Mouse (Mus musculus): ENCODE data around the gene Spp2.
"Not testable (repeated sequence)": the region's sequence is repeated elsewhere in the genome, so short reads cannot be mapped to it uniquely, and the experiment has no call there.

Gene Spp2

DNA sequence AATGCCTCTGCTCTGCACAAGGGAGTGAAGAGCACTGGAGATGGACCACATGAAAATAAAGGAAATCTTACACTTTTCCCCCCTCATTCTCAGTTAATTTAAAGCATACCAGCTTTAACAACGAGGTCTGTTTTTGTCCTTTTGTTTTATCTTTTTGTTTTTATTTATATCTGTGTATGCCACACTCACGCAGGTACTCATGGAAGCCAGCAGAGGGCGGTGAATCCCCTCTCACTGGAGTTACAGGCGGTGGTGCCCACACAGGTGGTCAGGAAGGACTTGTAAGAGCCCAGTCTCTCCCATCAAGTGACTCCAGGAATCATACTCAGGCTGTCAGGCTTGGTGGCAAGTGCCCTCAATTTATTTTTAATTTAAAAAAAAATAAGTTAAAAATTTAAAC is 27.3 kb downstream of the Spp2 start:
- no peak for DNase-seq

DNA sequence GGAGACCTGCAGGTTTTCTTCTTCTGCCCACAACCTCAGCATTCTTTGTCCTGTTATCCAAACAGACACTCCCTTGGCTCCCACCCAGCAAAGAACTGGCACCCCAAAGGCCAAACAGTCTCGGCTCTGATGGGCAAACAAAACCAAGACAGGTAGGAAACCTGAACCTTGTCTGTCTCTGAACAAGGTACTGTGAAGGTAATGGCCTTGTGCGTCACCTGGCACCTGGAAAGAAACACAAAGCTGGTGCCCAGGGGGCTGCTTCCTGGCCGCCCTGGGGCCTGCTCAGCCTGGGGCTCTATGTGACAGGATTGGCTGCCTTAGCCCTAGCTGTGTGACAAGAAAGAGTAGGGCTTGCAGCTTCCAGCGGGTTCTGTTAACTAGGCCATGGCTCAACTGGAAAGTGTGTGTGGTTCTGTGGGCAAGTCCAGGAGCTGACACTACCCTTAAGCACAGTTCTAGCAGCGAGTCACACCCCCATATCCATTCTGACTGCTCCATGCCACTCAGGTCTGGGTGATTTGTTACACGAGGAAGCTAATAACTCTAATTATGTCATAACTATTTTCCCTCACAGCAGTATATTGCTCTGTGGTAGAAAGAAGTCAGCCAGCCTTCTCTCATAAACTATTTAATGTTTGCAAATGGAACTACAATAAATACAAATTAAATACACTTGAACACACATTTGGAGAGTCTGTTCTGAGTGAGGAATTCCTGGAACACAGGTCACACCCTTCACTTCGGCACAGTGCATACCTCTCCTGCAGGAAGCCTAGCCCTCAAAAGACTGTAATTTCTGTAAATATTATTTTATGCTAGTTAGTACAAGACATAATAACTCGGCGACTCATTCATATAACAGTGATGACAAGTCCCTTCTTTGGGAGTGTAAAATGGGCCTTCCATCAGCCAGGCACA is 30.7 kb downstream of the Spp2 start:
- peak; percentile 84 to 89 for DNase-seq

DNA sequence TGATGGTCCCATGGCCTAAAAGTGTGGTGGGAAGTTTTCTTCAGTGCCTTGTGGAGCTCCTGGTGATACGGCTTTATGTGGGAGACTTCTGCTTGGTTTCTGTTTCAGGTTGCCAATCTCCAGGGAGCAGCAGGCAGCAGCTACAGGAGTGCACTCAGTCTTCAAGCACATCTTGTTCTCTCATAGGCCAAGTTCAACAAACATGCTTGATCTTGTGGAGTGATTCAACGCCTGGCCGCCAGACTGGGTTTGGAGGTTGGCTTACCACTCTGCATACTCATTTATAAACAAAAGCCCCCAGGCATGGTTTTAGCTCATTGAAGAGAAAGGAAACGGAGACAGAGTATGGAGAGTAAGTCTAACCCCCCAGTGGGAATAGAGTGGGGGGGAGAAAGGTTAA is 36.6 kb downstream of the Spp2 start:
- DNase-seq = peak; percentile 55 to 73

DNA sequence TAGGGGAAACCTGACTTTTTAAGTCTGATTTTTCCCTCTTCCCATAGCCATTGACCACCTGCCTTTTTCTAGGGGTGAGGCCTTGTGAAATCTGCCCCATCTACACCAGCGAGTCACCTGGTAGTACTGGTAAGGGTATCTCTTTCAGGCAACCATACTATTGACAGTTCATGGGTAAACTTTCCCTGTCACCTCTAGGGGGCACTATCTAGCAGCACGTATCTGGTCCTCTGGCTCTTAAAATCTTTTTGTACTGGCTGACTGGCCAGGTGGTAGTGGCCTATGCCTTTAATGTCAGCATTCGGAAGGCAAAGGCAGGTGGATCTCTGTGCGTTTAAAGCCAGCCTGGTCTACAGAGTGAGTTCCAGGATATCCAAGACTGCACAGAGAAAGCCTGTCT is 38.6 kb downstream of the Spp2 start:
- DNase-seq = no peak

DNA sequence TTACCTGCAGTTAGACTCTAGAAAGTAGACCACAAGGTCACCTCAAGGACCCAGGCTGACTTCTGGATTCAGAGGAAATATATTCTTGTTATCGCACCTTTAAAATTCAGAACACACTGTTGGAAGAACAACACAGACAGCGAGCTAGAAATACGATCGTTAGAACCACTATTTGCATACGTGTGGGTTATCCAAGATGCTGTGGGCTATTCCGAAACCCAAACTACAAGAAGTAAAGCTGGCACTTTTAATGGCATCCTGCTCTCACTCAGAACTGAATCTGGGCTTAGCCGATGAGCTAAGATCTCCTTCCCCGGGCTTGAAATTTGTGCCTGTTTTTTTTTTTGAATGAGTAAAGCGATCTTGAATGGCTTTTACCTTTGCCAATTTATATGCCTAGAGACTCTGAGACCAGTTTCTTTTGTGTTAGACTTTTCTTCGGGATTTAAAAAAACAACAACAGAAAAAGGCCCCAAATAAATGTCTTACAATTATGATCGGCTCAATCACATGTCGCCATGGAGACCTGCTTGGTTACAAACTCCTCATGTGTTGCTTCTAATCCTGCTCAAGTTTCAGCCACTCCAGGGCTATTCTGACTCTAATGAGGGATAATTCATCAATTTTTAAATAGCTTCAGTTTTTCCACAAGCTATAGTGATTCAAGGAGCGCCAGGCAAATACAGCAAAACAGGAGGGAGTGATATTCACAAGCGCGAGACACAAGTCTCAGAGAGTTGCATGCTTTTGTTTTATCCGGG is 39.7 kb downstream of the Spp2 start:
- DNase-seq = no peak

DNA sequence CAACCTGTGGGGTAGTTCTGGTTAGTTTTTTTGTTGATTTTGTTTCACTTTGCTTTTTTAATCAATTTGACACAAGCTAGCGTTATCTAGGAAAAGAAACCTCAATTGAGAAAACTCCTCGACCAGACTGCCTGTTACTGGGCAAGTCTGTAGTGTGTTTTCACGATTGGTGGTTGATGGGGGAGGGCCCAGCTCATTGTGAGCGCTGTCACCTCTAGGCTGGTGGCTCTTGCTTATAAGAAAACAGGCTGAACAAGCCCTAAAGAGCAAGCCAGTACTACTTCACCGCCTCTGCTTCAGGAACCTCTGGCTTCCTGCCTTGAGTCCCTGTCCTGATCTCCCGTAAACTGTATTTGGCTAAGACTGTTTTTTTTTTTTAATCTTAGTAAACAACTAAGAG is 40.7 kb downstream of the Spp2 start:
- peak; percentile 54 to 64 for DNase-seq

DNA sequence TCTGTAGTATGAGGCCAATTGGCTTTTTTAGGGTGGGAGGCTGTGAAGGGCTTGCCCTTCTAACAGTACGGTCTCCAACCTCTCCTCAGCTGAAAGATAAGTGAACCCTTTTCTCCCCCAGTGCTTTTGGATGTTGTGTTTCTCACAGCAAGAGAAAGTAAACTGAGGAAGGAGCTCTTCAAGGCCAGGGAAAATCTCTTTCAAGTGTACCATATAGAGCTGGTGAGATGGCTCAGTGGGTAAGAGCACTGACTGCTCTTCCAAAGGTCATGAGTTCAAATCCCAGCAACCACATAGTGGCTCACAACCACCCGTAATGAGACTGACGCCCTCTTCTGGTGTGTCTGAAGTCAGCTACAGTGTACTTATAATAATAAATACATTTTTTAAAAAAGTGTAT is 41.3 kb downstream of the Spp2 start:
- DNase-seq = not testable (repeated sequence)

DNA sequence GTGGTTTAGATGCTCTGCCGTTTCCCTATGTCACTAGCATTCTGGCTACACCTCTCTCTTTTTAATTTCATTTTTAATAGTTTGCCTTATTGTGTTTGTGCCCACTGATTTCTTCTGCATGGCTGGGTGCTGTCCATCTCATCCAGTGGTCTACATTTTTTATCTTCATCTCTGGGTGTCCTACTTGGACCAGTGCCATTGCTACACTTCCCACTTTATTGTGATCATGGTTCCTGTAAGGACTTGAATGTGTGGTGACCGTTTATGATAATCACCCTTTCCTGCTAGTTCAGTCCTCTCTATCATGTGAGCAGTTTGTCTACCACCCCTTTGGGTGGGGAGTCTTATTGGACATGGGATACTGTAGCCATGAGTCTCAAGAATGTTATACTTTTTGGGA is 43.0 kb downstream of the Spp2 start:
- DNase-seq = no peak

DNA sequence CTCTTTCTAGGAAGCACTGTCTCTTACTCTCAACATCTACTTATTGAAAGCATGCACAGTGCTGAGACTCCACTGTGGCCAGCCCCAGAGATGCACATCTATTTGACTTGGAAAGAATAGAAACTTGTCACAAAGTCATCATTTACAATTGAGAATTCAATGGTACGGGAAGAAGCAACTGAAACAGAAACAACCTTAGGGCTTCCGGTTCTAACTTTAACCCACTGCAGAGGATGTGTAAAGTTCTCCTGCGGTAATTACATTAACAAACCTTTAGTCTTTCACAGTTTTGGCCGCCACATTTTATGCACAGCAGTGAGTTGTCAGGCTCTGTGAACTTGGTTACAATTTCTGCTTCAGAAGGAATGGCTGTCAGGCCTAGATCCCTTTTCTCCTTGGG is 43.9 kb downstream of the Spp2 start:
- DNase-seq = no peak

DNA sequence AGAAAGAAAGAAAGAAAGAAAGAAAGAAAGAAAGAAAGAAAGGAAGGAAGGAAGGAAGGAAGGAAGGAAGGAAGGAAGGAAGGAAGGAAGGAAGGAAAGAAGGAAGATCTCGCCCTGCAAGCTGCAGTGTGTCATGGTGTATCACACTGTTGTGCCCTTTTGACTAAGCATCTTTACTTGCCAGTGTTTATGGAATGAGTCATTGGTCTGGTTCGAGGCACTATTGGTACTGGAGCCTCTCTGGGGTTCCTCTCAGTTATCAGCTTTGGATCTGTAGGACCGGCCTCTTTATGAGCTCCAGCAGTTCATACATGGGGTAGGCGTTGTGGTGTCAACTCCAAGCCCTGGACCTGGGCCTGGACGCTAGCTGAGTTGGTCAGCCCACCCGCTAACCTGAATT is 45.4 kb downstream of the Spp2 start:
- no peak for DNase-seq

DNA sequence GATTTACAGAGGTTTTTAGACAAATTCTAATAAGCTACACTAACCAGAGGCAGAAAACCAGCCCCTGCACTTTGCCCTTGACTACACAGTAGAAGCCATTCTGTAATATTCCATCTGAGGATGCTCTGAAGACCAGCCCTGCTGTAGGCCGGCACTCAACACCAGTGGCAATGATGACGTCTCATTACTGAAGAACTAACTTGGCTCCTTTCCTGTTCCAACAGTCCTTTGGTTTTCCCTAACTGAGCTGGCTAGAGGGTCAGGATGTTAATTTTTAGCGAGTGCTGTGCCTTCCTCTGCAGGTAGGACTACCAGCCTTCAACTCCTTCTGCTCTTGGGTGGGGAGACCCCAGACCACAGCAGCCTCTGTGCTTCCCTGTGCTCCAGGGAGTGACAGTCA is 47.9 kb downstream of the Spp2 start:
- peak in 1 of 2 experiments; percentile 36 for DNase-seq

DNA sequence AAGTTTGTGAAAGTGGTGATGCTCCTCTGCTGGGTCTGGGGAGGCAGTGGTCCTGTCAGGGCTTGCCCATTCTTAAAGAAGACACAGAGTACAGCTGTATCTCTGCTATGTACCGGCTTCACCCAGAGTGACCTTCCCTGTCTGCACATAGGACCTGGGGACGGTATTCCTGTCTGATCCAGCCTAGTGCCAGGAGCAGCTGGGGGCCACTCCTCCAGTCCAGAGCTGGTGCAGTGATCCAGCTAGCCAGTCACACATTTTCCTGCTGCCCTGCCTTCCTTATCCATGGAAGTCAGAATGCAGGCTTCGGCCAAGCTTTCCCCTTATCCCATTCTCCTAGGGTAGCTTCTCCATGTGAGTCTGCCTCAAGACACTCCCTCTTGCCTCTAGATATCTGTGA is 49.0 kb downstream of the Spp2 start:
- DNase-seq = no peak

DNA sequence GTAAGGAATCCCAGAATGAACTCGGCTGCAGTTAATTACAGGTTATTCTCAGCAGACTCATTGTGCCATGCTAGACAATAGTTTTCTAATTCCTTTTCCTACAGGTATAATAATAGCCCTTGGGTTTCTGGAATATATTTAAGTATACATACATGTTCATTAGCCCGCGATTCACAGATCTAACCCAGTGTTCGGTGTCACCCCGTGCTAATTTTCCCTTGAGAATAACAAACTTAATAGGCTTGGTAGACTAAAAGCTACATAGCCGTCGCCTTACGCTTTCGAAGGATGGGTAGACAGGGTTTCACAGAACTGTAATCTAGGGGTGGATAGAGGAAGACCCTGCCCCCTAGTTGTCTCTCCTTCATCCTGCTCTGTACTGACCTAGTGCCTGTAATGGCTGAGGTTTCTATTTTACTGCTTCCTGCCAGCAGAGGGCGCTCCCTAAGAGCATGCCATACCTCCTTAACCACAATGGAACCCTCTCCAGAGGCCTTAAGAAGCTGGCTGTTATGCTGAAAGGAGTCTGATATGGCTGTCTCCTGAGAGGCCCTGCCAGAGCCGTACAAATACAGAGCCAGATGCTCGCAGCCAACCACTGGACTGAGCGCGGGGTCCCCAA is 49.8 kb downstream of the Spp2 start:
- DNase-seq = peak; percentile 80 to 82

DNA sequence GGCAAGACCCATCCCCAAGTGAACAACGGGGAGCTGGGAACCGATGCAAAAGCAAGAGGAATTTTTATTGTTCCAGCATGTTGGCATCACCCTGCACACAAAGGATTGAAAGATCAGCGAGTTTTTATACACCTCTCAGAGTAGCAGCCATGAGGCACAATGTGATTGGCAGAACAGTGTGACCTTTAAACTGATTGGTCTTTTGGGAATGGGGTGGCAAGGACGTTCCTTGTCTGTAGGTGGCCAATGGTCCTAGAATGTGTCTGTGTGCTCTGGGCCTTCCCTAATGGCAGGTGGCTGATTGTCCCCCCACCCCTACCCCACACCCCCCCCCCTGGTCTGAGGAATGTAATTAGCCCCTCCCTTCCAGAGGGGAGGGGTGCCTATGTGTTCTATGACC is 52.4 kb downstream of the Spp2 start:
- DNase-seq = no peak

DNA sequence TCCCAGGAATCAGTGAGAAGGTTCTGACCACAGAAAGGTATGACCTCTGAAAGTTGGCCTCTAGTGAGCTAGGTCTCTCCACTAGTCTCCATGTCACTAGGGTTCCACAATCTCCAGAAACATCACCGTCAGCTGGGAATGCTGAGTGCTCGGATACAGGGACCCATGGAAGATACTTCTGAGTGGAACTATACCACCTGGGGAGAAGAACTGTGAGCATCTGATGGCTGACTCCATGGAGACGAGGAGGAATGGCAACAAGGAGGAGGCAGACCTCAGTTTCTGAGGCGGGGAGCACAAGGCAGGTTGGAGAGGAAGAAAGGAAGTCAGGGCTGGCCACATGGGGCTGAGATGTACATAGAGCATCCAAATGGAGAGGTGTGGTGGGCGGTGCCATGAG is 52.9 kb downstream of the Spp2 start:
- DNase-seq = no peak

DNA sequence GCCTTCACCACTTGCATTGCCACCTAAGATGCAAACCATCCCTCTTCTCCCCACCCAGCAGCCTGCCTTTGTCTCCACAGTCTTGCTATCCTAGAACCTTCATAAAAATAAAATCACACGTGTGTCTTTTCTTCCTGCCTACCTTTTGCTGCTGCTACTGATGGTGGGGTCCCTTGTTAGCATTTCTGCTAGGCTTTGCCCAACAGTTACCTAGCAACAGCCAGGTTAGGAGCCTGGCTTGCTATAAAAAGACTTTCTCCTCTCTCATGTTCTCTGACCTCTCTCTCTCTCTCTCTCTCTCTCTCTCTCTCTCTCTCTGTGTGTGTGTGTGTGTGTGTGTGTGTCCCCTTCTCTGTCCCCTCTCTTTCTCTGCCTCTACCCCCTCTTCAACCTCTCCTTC is 54.3 kb downstream of the Spp2 start:
- no peak for DNase-seq

DNA sequence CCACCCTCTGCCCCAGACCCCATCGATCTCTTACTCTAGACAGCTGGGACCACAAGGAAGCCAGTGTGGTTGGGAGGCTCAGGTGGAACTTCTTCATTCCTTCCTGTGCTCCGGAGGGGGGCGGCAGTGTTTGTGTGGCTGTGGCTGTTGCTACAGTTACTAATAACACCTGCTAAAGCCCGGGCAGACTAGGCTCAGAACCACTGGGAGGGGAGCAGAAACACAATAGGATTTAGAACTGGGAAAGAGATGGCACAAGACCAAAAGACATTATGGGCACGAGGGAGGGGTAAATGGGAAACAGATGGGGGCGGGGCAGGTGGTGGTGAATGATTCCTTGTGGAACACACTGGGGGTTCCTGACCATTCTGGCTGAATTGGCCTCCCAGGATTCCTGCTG is 55.7 kb downstream of the Spp2 start:
- peak; percentile 22 to 62 for DNase-seq

DNA sequence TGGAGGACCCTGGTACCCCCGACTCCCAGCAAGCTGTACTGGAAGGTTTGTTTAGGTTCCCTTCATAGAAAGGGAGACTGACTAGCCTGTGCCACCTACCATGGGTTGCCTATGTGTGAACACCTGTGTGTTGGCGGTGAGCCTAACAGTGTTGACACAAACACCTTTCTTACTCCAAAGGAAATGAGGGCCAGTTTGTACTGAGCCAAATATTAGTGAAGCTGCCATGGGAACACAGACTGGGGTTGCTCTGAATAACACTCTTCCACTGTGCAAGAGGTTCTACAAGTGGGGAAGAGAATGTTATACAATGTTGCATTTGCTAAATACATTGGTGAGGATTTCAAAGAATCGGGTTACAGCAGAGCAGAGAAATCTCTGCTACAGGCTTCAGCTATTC is 56.5 kb downstream of the Spp2 start:
- DNase-seq = peak; percentile 67 to 82

DNA sequence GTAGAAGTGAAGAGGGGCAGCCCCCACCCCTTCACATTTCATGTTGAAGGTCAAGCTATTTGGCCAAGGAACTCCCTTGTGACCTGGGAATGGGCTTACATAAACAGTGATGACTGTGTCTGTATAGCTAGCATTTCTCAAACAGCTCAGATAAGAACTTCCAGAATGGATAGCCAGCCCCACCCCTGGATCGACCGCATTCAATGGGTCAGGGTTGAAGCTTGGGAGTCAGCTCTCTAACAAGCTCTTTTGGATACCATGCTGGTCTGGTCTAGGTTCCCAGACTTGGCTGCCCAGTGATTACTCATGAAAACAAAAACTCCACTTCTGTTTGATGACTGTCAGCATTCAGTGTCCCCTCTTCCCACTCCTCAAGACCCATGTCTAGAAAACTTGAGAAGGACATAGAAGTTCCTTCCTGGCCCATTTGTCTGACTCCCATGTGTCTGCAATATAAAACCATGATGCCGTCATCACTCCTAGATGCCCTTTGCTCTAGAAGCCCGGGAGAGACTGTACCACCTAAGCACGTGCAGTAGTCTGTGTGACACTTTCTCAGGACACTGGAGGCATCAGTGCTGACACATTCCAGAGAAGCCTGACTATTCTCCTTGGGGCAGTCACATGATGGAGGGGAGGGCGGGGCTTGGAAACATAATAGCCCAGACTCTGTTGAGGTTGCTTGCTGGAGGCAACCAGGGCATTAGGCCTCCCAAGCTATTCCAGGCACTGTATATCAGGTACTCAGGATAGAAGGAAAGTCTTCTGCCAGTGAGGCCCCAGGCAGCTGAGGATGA is 57.5 kb downstream of the Spp2 start:
- no peak for DNase-seq

DNA sequence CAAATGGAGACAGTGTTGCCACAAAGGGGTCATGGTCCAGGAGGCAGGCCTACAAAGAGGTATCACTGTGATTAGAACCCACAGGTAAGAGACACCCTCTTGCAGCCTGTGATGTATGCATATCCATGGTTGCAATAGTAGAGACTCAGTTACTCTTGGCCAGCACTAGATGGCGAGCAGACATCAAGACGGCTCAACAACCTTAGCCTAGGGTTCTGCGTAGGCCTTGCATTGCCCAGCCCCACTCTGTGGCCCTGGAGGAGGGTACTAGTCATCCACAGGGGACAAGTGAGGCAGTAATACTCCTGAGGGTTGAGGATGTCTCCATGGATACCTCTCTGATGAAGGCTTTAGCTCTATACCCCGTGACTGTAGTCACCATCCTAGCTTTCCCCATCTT is 59.0 kb downstream of the Spp2 start:
- DNase-seq = peak in 1 of 2 experiments; percentile 11

DNA sequence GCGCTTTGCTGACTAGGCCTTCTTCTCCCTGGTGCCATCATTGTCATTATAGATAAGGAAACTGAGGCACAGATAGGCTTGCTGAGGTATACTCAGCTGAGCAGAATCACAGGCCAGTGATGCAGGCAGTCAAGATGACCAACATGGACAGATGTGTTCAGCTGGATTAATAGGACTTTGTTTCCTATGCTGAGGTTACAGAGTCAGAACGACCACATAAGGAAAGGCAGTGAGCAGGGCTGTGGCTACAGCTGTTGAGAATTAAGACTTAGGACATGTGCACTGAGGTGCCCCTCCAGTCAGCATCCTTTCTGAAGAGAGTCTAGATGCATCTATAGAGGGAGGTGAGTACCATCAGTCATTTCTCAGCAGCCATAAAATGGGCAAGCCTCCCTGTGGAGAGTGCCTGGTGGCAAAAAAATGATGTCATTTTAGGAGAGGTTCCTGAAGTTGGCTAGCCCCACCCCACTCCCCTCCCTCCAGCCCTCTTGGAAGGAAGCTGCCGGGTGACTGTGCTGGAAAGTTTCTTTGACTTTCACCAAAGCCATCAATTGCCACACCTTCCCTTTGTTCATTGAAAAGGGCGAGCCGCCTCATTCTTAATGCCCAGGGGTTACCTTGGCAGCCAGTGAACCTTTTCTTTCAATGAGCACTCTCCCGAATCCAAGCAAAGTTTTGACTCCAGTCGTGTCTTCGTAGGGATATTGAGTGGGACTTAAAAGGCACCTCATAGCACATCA is 59.7 kb downstream of the Spp2 start:
- DNase-seq = no peak

DNA sequence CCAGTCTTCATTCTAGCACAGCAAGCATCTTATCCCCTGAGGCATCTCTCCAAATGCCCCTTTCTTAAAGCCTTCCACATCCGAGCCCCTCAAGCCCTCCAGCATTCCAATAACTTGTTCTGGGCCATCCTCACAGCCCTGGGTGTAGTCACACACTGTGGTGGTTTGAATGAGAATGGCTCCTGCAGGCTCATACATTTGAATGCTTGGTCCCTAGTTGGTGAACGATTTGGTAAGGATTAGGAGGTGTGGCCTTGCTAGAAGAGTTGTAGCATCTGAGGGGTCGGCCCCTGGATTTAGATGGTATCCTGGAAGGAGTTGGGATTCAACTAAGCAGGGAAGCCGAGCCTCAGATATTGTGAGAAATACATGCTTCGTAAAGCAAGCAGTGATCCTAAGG is 61.1 kb downstream of the Spp2 start:
- DNase-seq = no peak

Measured in lung, adult 18-20 months (tissue).